Mouse (Mus musculus): Measurements from ENCODE around the gene Clcf1.

GRCm38 (mm10) chr19:4196548-4196947 lies 17.5 kb upstream of the Clcf1 start:
- TF ChIP-seq CTCF (IDR thresholded peaks at IDR 0.05; ENCODE audit: borderline replicate concordance, insufficient read depth, low read depth, low read length) (no peak), POLR2A (IDR thresholded peaks at IDR 0.05; ENCODE audit: borderline replicate concordance, insufficient read depth, low read length) (no peak)
